Mouse (Mus musculus) lung, postnatal 0 days (tissue): ENCODE results near the gene Gipc3.

Experiments used
- CTCF ChIP-seq: IDR thresholded peaks from 2 replicates; pipeline ENCODE4 v1.5.1; 2016; ENCODE audit warnings: antibody characterized with exemption, mild to moderate bottlenecking
- EP300 ChIP-seq: IDR thresholded peaks from 2 replicates; pipeline ENCODE4 v1.6.1; 2016; ENCODE audit warnings: antibody characterized with exemption, mild to moderate bottlenecking, control low read depth

DNA sequence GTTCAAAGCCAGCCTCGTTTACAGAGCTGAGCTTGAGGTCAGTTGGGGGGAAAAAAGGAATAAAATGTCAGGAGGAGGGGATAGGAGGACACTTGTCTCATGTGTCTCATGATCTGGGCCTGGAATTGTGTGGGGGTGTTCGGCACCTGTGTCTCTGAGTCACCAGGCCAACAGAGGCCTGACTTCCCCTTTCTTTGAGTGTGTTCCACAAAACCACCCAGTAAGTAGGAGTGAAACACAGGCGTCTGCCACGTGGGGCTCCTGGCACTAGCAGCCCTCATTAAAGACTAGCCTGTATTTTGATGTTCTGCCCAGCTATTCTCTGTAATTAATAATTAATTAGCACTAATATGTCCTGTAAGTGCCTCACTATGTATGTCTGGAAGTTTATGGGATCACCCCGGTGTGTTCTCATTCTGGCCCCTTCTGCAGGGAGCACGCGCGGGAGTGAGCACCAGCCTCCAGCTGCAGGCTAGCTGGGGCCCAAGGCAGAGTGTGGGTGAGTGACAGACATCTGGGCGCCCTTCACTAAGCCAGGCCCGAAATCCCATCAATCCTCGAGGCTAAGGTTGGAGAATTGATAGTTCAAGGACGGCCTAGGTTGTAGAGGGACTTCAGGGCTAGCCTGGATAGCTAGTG is 13.4 kb upstream of the Gipc3 start:
- no peak for TF ChIP-seq CTCF
- no peak for TF ChIP-seq EP300
